Mouse (Mus musculus) limb, embryonic 14.5 days (tissue): ENCODE measurements around the gene Actr3b. TPM values are rescaled to one million over a fixed set of nuclear protein-coding genes. Genes with fewer than 3 reads are reported as not detected.

Experiments
- ATAC-seq: fragments of 200-750 bp; cut with Nextera tagmentation; 2 replicates; pipeline ENCODE4 v1.8.0; 2017; ENCODE audit warnings: low read depth, moderate number of reproducible peaks, moderate TSS enrichment; ENCODE audit not compliant: low FRiP score
- DNase-seq: peaks from one replicate; pipeline ENCODE4 v3.0.0-alpha.2; 2015; ENCODE audit warnings: low spot score
- H3K27ac ChIP-seq: fragments of 300-500 bp; sonication (generic); replicated peaks from 2 replicates; pipeline ENCODE4 v1.5.1; 2014; ENCODE audit warnings: low read depth, mild to moderate bottlenecking, low read length, moderate library complexity, mixed read lengths
- H3K27me3 ChIP-seq: fragments of 300-500 bp; sonication (generic); 2 replicates; pipeline ENCODE4 v1.6.1; 2014; ENCODE audit warnings: low read length, mixed read lengths; ENCODE audit not compliant: control insufficient read depth, insufficient read depth
- H3K36me3 ChIP-seq: fragments of 300-500 bp; sonication (generic); 2 replicates; pipeline ENCODE4 v1.6.1; 2014; ENCODE audit warnings: mild to moderate bottlenecking, low read length, moderate library complexity, mixed read lengths; ENCODE audit not compliant: control insufficient read depth, insufficient read depth
- H3K4me1 ChIP-seq: fragments of 300-500 bp; sonication (generic); 2 replicates; pipeline ENCODE4 v1.6.1; 2014; ENCODE audit warnings: antibody characterized with exemption, low read length, mixed read lengths; ENCODE audit not compliant: control insufficient read depth, insufficient read depth
- H3K4me2 ChIP-seq: fragments of 300-500 bp; sonication (generic); replicated peaks from 2 replicates; pipeline ENCODE4 v1.6.1; 2014; ENCODE audit warnings: low read depth, mild to moderate bottlenecking, low read length, moderate library complexity; ENCODE audit not compliant: severe bottlenecking
- H3K4me3 ChIP-seq: fragments of 300-500 bp; sonication (generic); replicated peaks from 2 replicates; pipeline ENCODE4 v1.5.1; 2014; ENCODE audit warnings: low read length
- H3K9ac ChIP-seq: fragments of 300-500 bp; sonication (generic); 2 replicates; pipeline ENCODE4 v1.6.1; 2014; ENCODE audit warnings: mild to moderate bottlenecking, low read depth, low read length, moderate library complexity; ENCODE audit not compliant: severe bottlenecking
- H3K9me3 ChIP-seq: fragments of 300-500 bp; sonication (generic); 2 replicates; pipeline ENCODE4 v1.6.1; 2016; ENCODE audit warnings: low read length; ENCODE audit not compliant: control insufficient read depth
- POLR2A ChIP-seq: fragments of 200-500 bp; IDR thresholded peaks from 2 replicates; pipeline ENCODE4 v1.8.0; 2012; ENCODE audit warnings: inconsistent platforms, mild to moderate bottlenecking, moderate library complexity, borderline replicate concordance; ENCODE audit not compliant: insufficient read depth, insufficient read length; ENCODE audit errors: extremely low read depth
- WGBS: fragments of 180-500 bp; shearing (Covaris S2); extraction: QIAGEN DNeasy Blood & Tissue Kit; methylation state at CpG from one replicate; pipeline ENCODE4 v1.1.7; 2014; 5-methylcytosine and 5-hydroxymethylcytosine counted together
- polyA plus RNA-seq, 2 experiments: library from polyadenylated mRNA; depleted of rRNA in 1 of 2; stranded (reverse) in 1 of 2; unstranded in 1 of 2; fragments of >200 nt; fragmentation: Nextera tagmentation in 1 of 2; extraction: Ambion mirVana in 1 of 2; gene quantifications; 2 replicates each; pipeline versions ENCODE4 v1.2.1 to v1.2.3; 2012 to 2014

Actr3b gene
- polyA plus RNA-seq, 2 experiments, result 2.3 to 4.6 TPM

- TF ChIP-seq POLR2A, result no peak
- Histone ChIP-seq H3K9me3 (no peaks in the 10 kb centered on the region), H3K4me2 (no peak overlapping the region), H3K9ac (no peak overlapping the region), H3K27me3 (no peaks in the 10 kb centered on the region), H3K36me3 (no peaks in the 10 kb centered on the region), H3K4me1 (no peaks in the 10 kb centered on the region), H3K27ac (no peak overlapping the region), H3K4me3 (no peak overlapping the region)
- 92% methylated on average over 7 of the region's 7 CpGs for WGBS
- ATAC-seq (no peak), DNase-seq (no peak)
These were observed 87.4 kb downstream of the Actr3b start for GRCm38 (mm10) chr5:25847154-25847553.

DNA sequence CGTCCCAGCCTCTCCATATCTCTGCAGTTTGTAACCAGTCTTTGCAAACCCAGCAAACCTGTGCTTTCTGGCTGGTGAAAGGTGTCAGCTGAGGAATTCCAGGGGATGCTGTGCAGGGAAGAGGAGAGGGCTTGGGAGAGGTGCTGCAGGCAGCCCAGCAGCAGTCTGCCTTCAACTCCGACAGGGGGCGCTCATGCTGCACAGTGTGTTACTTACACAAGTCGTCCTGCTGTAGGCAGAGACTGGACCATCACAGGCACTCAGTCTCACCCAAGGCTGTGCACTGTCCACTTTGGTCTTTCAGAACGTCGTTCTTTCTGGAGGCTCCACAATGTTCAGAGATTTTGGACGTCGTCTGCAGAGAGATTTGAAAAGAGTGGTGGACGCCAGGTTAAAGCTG, 88.3 kb downstream of the Actr3b start:
- H3K9ac ChIP-seq, result no peak overlapping the region
- H3K36me3 ChIP-seq, result no peaks in the 10 kb centered on the region
- H3K4me2 ChIP-seq, result no peak overlapping the region
- ATAC-seq (no peak), DNase-seq (no peak)
- H3K9me3 ChIP-seq, result no peaks in the 10 kb centered on the region
- H3K27ac ChIP-seq, result no peak overlapping the region
- no peak for TF ChIP-seq POLR2A
- no peaks in the 10 kb centered on the region for H3K27me3 ChIP-seq
- H3K4me3 ChIP-seq, result no peak overlapping the region
- 55% methylated on average over 9 of the region's 9 CpGs for WGBS
- no peaks in the 10 kb centered on the region for H3K4me1 ChIP-seq

GRCm38 (mm10) chr5:25866201-25866600, 106.4 kb downstream of the Actr3b start:
- H3K9me3 ChIP-seq, result no peaks in the 10 kb centered on the region
- H3K4me1 ChIP-seq, result no peaks in the 10 kb centered on the region; the same call in 1 of the 2 replicates
- no peak overlapping the region for H3K27ac ChIP-seq
- H3K9ac ChIP-seq, result no peak overlapping the region
- no peak overlapping the region for H3K4me3 ChIP-seq
- H3K36me3 ChIP-seq, result no peaks in the 10 kb centered on the region
- no peaks in the 10 kb centered on the region for H3K27me3 ChIP-seq
- H3K4me2 ChIP-seq, result no peak overlapping the region
- 68% methylated on average over 3 of the region's 3 CpGs for WGBS
- ATAC-seq, result no peak
- no peak for TF ChIP-seq POLR2A
- DNase-seq, result no peak

GRCm38 (mm10) chr5:25869880-25870279, 110.1 kb downstream of the Actr3b start:
- Histone ChIP-seq H3K9me3 (no peaks in the 10 kb centered on the region), H3K27me3 (no peaks in the 10 kb centered on the region), H3K9ac (no peak overlapping the region), H3K27ac (no peak overlapping the region), H3K4me3 (no peak overlapping the region), H3K4me1 (no peaks in the 10 kb centered on the region; the same call in 1 of the 2 replicates), H3K4me2 (no peak overlapping the region), H3K36me3 (no peaks in the 10 kb centered on the region)
- 45% methylated on average over 8 of the region's 8 CpGs for WGBS
- DNase-seq, result no peak
- no peak for TF ChIP-seq POLR2A
- no peak for ATAC-seq

GRCm38 (mm10) chr5:25870632-25871031, 110.8 kb downstream of the Actr3b start:
- ATAC-seq, result no peak
- Histone ChIP-seq H3K4me1 (no peaks in the 10 kb centered on the region; the same call in 1 of the 2 replicates), H3K36me3 (no peaks in the 10 kb centered on the region), H3K4me3 (no peak overlapping the region), H3K4me2 (no peak overlapping the region), H3K9ac (no peak overlapping the region), H3K27ac (no peak overlapping the region), H3K27me3 (no peaks in the 10 kb centered on the region), H3K9me3 (no peaks in the 10 kb centered on the region)
- no peak for TF ChIP-seq POLR2A
- WGBS, result 59% methylated on average over 3 of the region's 3 CpGs
- no peak for DNase-seq
